Mouse (Mus musculus) liver, postnatal 0 days (tissue): ENCODE measurements around the gene Hs3st4.

ENCODE experiments used
- CTCF ChIP-seq: sonication (generic); IDR thresholded peaks from 2 replicates; pipeline ENCODE4 v1.5.1; 2016; ENCODE audit warnings: antibody characterized with exemption, low read depth
- EP300 ChIP-seq: IDR thresholded peaks from 2 replicates; pipeline ENCODE4 v1.6.1; 2016; ENCODE audit warnings: antibody characterized with exemption, low read depth, mild to moderate bottlenecking

DNA sequence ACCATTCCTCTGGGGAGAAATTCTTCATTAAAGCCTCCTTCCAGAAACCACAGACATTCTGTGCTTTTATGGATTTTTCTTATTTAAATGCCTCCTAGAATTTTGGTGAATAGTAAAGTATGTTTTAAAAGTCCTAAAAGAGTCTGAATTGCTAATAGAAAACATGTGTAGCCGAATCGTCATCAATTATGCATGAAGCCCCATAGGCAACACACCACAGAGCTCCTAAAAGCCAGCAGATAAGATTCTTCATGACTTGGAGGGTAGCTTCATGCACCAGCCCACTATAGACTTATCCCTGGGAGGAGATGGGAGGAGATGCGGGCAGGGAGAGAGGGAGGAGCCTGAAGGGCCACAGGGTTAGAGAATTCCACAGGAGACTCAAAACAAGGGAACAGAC, 358.8 kb downstream of the Hs3st4 start:
- TF ChIP-seq EP300 (no peak), CTCF (no peak)
